Mouse (Mus musculus) E14TG2a.4 (cell line): Measurements from ENCODE around the gene Cfap99.
A peak's percentile ranks its signal among the peaks of the same experiment; 100 is the strongest.

Experiments used
- H3K27me3 ChIP-seq: 2 replicates; pipeline ENCODE4 v1.6.1; 2014; ENCODE audit warnings: low read length, control low read depth; ENCODE audit not compliant: insufficient read depth
- H3K36me3 ChIP-seq: 2 replicates; pipeline ENCODE4 v1.6.1; 2014; ENCODE audit warnings: low read length, control low read depth; ENCODE audit not compliant: insufficient read depth
- H3K4me1 ChIP-seq: replicated peaks from 2 replicates; pipeline ENCODE4 v1.6.1; 2014; ENCODE audit warnings: low read depth, low read length, control low read depth
- H3K4me3 ChIP-seq: replicated peaks from 2 replicates; pipeline ENCODE4 v1.5.1; 2014; ENCODE audit warnings: mild to moderate bottlenecking, low read length
- H3K9me3 ChIP-seq: 2 replicates; pipeline ENCODE4 v1.6.1; 2014; ENCODE audit warnings: low read length, control low read depth
- CTCF ChIP-seq: conservative IDR thresholded peaks from 2 replicates; pipeline ENCODE4 v1.5.1; 2014; ENCODE audit warnings: low read length
- NANOG ChIP-seq: IDR thresholded peaks from 2 replicates; pipeline ENCODE4 v1.6.1; 2014; ENCODE audit warnings: borderline replicate concordance, low read length, mixed read lengths
- POU5F1 ChIP-seq: IDR thresholded peaks from 2 replicates; pipeline ENCODE4 v1.6.1; 2014; ENCODE audit warnings: low read length, borderline replicate concordance

The Cfap99 gene

DNA sequence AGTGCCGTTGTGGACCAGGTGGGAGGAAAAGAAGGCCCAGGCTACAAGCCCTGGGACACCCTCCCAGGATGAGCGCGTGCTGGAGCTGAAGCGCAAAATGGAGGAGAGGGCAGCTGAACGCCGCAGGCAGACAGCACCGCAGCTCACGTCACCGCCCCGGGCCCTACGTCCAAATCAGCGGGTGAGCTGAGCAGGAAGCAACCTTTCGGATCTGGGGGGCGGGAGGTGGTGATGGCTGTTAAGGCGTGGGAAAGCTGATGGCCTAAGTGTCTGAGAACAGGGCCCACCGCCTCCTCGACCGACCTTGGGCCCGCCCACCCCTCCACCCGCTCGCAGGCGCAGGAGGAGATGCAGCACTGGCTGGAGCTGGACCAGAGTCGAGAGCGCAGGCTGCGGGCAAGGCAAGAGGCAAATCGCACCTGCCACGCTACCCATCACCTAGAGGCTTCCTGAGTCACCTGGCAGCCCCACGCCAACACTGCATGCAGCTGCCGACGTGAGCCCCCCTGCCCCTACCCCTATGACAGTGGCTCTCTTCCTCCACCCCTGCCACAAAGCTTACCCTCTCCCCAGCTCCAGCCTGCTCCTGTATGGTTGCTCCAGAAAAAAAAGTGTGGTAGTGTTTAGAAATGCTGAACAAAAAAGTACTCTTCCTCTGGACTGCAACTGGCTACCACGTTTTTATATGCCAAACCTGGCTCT is 38.6 kb downstream of the Cfap99 start:
- peaks cover 10% of the 10 kb centered on the region for H3K9me3 ChIP-seq
- peaks cover 24% of the 10 kb centered on the region for H3K4me1 ChIP-seq
- H3K27me3 ChIP-seq, result peaks cover 38% of the 10 kb centered on the region
- TF ChIP-seq CTCF (no peak), POU5F1 (no peak), NANOG (no peak)
- H3K4me3 ChIP-seq, result peak overlapping the region; percentile 66
- peaks cover 11% of the 10 kb centered on the region for H3K36me3 ChIP-seq

DNA sequence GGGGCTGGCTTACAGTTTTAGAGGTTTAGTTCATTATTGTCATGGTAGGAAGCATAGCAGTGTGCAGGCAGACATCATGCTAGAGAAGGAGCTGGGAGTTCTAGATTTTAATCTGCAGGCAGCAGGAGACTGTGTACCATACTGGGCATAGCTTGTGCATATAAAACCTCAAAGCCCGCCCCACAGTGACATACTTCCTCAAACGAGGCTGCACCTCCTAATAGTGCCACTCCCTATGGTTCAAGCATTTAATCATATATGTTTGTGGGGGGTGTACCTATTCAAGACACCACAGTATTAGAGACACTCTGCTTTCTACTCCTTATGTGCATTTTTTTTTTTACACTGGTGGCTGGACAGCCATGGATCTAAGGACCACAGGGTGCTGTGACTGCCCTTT is 41.7 kb downstream of the Cfap99 start:
- Histone ChIP-seq H3K9me3 (peaks cover 10% of the 10 kb centered on the region), H3K4me3 (no peak overlapping the region), H3K4me1 (peaks cover 41% of the 10 kb centered on the region), H3K36me3 (peaks cover 25% of the 10 kb centered on the region), H3K27me3 (peaks cover 11% of the 10 kb centered on the region)
- TF ChIP-seq POU5F1 (no peak), CTCF (no peak), NANOG (no peak)

DNA sequence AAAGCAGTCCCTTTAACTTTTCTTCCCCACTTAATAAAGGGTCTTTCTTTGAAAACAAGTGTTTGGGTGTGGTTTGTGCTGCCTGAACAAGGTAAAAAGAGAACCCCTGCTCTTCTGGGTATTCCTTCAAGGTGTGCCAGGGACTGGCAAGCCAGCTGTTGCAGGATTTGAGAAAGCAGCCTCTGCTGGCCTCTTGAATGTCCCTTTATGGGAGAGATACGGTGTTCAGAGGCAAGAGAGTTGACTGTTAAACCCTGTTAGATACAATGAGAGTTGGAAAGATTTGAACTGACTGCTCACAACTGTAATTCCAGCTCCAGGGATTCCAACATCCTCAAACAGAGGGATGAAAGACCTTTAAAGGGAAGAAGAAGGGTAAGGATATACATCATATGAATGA is 45.7 kb downstream of the Cfap99 start:
- Histone ChIP-seq H3K4me3 (no peak overlapping the region), H3K9me3 (peaks cover 10% of the 10 kb centered on the region), H3K36me3 (peaks cover 37% of the 10 kb centered on the region), H3K4me1 (peaks cover 31% of the 10 kb centered on the region), H3K27me3 (no peaks in the 10 kb centered on the region)
- no peak for TF ChIP-seq NANOG
- no peak for TF ChIP-seq CTCF
- no peak for TF ChIP-seq POU5F1

DNA sequence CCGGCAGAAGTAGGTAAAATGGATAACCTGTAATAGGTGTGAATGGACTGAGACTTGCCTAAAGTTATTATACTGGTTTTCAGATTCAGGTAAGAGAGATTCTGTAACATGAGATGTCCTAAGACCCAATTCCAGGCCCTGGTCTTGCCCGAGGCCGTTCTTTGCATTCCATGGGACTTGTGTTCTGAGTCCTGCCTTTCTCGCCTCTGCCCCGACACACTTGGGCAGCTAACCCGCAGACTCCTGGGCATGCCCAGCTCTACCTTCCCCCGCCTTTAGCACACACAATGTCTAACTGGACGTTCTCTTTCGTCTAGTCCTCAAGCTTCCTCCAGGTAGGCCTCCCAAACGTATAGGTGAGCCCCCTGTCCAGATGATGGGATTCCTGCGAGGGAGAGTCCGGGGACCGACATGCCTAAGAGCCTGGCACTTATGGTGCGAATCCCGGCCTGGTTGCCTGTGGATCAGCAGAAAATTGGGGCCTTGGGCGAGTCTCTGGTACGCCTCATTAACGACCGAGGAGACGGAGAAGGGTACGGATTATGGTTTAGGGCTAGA is 47.2 kb downstream of the Cfap99 start:
- Histone ChIP-seq H3K9me3 (peaks cover 3% of the 10 kb centered on the region; the same call in 1 of the 2 replicates), H3K36me3 (peaks cover 52% of the 10 kb centered on the region), H3K27me3 (no peaks in the 10 kb centered on the region), H3K4me1 (peaks cover 46% of the 10 kb centered on the region), H3K4me3 (peak overlapping the region; percentile 96)
- TF ChIP-seq CTCF (no peak), POU5F1 (no peak), NANOG (no peak)

DNA sequence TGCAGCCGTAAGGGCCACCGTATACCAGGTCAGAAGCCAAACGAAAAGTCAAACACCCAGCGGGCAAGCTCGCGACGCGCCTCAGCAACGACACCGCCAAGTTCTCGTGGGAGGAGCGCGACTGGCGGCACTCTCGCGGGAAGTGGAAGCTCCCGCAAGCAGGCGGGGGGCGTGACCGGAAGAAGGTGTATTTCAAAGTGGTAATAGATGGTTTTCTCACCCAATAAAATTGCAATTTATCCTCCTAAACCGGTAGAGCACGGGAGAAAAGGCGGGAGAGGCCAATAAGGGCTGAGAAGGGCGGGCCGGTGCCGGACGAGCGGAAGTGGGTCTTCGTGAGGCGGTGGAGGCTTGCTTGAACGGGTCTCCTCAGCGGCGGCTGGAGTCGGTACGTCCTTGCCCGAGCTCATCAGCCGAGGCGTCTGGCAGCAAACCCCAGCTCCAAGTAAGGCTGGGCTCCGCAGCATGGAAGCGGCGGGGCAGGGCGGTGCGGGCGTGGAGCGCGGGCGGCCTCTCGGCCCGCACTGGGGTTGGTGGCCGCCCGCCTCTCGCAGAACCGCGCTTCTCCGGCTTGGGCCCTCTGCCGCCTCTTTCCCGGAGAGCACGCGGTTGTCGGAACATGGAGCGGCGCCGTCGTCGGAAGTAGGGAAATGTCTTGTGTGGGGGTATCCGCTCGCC is 47.8 kb downstream of the Cfap99 start, which contains the start of gene Rnf4:
Gene Rnf4, plus strand, starts transcription at position 193 of the 678 bp plus-strand sequence.
- Histone ChIP-seq H3K4me3 (peak within 1 kb of the TSS; percentile 96), H3K4me1 (peaks cover 52% of the 10 kb centered on the region), H3K27me3 (no peaks in the 10 kb centered on the region), H3K9me3 (no peaks in the 10 kb centered on the region), H3K36me3 (peaks cover 54% of the 10 kb centered on the region)
- TF ChIP-seq POU5F1 (no peak), CTCF (no peak), NANOG (no peak)

DNA sequence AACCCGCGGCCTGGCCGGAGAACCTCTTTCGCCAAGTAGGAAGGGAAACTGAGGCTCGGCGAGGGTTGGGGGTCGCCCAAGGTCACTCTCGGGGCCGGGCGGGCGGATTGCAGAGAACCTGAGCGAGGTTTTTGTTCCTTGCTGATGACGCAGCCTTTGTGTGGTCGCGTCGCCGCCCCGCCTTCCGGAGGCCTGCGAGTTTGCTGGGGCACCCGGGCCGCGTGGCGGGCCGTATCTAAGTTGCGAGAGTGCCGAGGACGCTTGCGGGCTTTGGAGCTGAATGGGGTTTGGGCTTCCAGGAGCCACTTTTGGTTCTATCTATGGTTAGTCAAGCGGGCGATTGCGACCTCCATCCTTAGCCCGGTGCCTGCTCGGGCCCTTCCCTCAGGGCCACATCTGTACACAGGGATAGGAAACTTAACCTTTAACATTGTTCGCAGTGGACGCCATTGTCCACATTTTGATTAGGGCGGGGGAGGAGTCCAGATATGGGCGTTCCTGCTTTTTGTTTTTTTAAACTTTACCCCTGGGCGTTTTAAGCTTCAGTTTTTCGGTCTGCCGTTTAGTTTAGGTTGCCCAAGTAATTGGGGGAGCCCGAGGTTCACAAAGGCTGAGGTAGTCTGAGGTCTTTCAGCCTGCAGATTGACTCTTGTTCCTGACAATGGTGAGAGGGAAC is 48.5 kb downstream of the Cfap99 start:
- TF ChIP-seq CTCF (no peak), NANOG (no peak), POU5F1 (no peak)
- peaks cover 59% of the 10 kb centered on the region for H3K4me1 ChIP-seq
- peak overlapping the region; percentile 96 for H3K4me3 ChIP-seq
- no peaks in the 10 kb centered on the region for H3K27me3 ChIP-seq
- H3K36me3 ChIP-seq, result peaks cover 55% of the 10 kb centered on the region
- no peaks in the 10 kb centered on the region for H3K9me3 ChIP-seq

DNA sequence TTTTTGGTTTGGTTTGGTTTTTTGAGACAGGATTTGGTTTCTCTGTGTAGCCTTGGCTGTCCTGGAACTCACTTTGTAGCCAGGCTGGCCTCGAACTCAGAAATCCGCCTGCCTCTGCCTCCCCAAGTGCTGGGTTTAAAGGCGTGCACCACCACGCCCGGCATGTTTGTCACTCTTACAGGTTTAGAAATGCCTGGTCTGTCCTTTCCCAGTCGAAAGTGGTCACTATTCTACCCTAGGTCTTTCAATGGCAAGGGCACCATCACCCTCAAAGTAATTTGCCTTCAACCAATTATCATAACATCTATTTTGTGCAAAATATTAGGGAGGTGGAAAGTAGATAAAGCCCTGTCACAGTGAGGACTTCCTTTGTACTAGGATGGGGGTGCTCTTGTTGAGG is 51.8 kb downstream of the Cfap99 start:
- Histone ChIP-seq H3K4me3 (peak overlapping the region; percentile 20; the same call in 1 of the 2 replicates), H3K27me3 (no peaks in the 10 kb centered on the region), H3K4me1 (peaks cover 62% of the 10 kb centered on the region), H3K36me3 (peaks cover 72% of the 10 kb centered on the region), H3K9me3 (no peaks in the 10 kb centered on the region)
- TF ChIP-seq CTCF, result no peak
- TF ChIP-seq NANOG, result no peak
- TF ChIP-seq POU5F1, result no peak

DNA sequence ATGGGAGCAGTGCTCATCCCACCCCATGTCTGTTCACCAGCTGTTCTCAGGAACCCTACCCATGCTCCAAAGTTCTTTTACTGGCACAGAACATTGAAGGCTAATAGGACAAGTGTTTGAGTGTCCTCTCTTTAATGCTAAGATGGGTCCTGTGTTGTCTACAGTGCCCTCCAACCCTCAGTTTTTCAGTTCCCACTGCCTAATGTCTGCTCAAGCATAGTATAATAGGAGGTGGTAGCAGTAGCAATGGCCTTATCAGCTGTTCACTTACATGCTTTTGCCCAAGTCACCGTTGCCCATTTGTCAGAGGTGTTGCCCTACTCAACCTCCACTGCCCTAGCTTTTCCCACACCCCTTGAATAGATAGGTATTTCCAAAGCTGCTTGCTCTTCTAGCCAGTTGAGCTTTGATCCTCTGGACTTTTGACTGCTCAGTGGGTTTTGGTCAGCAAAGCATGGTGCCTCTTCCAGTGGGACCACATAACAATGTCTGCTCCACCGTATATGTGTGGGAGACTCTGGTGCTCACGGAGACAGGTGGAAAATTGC is 63.8 kb downstream of the Cfap99 start:
- H3K4me3 ChIP-seq, result no peak overlapping the region
- no peak for TF ChIP-seq CTCF
- no peak for TF ChIP-seq NANOG
- no peak for TF ChIP-seq POU5F1
- no peaks in the 10 kb centered on the region for H3K9me3 ChIP-seq
- no peaks in the 10 kb centered on the region for H3K27me3 ChIP-seq
- peaks cover 99% of the 10 kb centered on the region for H3K36me3 ChIP-seq
- peaks cover 26% of the 10 kb centered on the region for H3K4me1 ChIP-seq
